Mouse (Mus musculus): Measurements from ENCODE around the gene Ctps2.

The Ctps2 gene

DNA sequence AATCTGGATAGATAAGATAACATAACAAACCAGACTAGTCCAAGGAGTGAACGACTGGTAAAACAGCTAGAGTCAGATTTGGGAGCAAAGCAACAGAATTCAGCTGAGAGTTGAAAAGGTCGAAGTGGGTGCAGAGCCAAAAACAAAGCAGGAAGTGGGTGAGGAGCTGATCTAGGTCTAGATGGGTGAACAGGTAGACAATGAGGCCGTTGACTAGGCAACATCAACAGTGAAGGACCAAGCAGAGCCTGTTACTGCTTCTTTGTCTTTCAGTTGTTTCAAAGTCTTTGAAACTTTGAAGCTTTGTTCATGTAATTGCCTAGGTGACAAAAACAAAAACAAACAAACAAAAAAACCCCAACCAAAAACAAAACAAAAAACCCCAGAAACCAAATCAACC, 75.2 kb downstream of the Ctps2 start:
- DNase-seq (ENCODE audit: low read depth, low spot score), result no peak

- DNase-seq (ENCODE audit: low read depth, low spot score), result no peak
Measured at GRCm38 (mm10) chrX:162986876-162987495, 85.9 kb downstream of the Ctps2 start.

- DNase-seq (ENCODE audit: low read depth, low spot score), result no peak
Measured at GRCm38 (mm10) chrX:162991396-162991795, 90.4 kb downstream of the Ctps2 start.

DNA sequence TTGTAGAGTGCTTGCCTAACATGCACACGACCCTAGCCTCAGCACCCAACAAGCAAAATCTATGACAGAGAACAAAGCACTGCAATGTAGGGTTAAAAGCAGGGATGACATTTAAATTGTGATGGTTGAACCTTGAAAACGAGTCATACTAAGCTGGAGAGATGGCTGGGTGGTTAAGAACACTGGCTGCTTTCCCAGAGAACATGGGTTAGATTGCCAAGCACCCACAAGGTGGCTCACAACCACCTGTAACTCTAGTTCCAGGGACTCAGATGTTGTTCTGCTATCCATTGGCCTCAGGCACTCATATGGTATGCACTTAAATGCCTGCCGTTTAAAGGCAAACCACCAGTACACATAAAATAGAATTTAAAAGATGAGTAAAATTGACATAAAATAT, 91.1 kb downstream of the Ctps2 start:
- DNase-seq (ENCODE audit: low read depth, low spot score), result no peak

DNA sequence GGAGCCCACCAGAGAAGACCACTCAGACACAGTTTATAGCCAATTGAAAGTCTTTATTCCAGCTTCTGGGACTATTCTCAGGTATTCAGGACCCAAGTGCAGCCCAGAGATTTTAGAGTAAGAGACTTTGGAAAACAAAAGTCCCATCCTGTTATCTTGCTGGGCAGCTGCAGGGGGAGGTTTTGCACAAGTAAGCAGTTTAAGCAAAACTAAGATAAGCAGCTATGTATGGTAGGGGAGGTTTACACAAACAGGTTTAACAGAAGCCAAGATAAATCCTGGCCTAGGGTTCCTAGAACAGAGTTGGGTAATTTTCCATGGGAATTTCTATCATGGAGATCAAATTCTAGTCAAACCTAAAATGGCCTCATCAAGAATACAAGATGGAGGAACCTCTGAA, 126.8 kb downstream of the Ctps2 start:
- no peak for DNase-seq (ENCODE audit: low read depth, low spot score)

DNA sequence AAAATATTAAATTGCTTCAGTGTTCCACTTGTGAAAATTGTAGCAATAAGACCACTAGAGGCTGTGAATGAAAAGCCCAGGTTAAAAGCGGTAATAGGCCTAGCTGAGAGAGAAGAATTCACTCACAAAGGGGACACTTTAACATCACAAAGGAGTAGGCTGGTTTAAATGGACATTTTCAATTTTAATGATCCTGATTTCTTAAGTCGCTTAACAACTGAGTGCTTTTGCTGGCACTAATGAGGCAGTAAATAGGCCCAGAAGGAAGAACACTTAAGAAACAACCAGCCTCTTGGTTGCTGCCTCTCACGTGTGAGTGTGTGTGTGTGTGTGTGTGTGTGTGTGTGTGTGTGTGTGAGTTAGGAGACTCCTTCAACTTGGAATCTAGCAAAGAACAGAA, 137.7 kb downstream of the Ctps2 start:
- no peak for DNase-seq (ENCODE audit: low read depth, low spot score)

- DNase-seq (ENCODE audit: low read depth, low spot score), result no peak
Measured at GRCm38 (mm10) chrX:163042771-163043170, 141.7 kb downstream of the Ctps2 start.

DNA sequence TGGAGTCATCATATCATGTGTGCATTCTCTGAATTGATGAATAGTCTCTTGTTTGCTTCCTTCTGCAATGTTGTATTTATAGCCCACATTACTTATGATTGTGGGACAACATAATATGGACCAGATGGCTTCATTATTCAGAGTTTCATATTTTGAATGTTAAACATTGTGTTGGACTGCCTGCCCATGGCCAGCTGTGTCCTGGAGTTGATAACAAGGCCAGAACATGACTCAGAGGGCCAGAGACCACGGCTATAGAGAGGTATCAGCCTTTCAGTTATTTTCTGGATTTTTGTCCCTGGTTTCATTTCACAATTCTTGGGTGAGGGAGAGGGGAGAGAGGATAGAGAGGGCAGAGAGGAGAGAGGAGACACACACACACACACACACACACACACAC, 162.9 kb downstream of the Ctps2 start:
- DNase-seq (ENCODE audit: low read depth, low spot score), result no peak
